Mouse (Mus musculus): ENCODE measurements around the gene Spint2. TPM values are rescaled to one million over a fixed set of nuclear protein-coding genes. Genes with fewer than 3 reads are reported as not detected.

Gene Spint2
- total and polyA plus RNA-seq, 2 experiments from 2014 or later, result 46.6 to 81.6 TPM

DNA sequence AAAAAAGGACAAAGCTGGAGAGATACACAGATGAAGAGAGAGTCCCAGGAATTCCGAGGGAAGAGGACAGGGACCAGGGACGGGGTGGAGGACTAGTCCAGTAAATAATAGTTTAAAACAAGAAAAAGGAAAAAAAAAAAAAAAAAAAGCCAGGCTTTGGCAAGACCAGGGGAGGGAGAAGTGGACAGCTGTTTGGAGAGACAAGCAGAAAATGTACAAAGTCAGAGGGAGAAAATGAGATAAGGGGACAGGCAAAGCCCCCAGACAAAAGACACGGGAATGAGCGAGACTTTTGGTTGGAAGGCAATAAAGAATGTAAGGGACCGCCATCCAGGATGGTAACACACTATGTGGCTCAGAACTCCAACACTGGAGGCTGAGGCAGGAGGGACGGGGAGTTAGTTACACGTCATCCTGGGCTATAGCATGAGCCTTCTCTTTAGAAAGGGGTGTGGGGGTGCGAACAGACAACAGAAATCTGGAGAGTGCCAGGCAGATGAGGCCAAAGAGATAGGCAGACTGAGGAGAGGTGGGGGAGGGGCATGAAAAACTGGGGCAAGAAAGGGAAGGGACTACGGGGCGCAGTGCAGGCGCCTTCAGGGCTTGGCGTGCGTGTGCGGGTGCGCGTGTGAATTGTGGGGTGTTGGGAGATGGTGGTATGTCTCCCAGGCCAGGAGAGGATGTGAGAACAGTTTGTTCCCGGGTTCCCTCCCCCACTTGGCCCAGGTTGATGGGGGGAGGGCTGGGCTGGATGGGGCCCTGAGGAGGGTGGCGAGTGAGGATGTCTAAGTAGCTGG, 36.6 kb upstream of the Spint2 start:
- H3K27ac ChIP-seq (ENCODE audit: low read depth), result 0 out of 2 replicates have a peak overlapping the region, but pooled peaks have one; percentile 25
- H3K4me3 ChIP-seq (ENCODE audit: low read depth, low read length), result peak overlapping the region; percentile 10; the same call in 1 of the 2 replicates
- H3K4me1 ChIP-seq (ENCODE audit: control insufficient read depth, insufficient read depth), result peaks cover 22% of the 10 kb centered on the region
- TF ChIP-seq CTCF (IDR thresholded peaks at IDR 0.05; ENCODE audit: low read depth), result no peak
- no peak for TF ChIP-seq EP300 (IDR thresholded peaks at IDR 0.05; ENCODE audit: low read depth)
- 4% methylated on average over 18 of the region's 18 CpGs for WGBS
- no peaks in the 10 kb centered on the region for H3K36me3 ChIP-seq (replicated peaks; ENCODE audit: control insufficient read depth, insufficient read depth, low read length)
- H3K4me2 ChIP-seq (ENCODE audit: low read depth, low read length), result peak overlapping the region; percentile 39
- H3K9ac ChIP-seq (replicated peaks; ENCODE audit: low read depth, low read length), result 0 out of 2 replicates have a peak overlapping the region, but pooled peaks have one; percentile 16
- H3K9me3 ChIP-seq (replicated peaks; ENCODE audit: control insufficient read depth, low read length), result no peaks in the 10 kb centered on the region
- DNase-seq (ENCODE audit: low spot score) (peak; percentile 21), ATAC-seq (ENCODE audit: insufficient read depth, low read depth) (peak; percentile 36; the same call in 1 of the 2 replicates)
- H3K27me3 ChIP-seq (ENCODE audit: control insufficient read depth, insufficient read depth, low read length), result peaks cover 45% of the 10 kb centered on the region

DNA sequence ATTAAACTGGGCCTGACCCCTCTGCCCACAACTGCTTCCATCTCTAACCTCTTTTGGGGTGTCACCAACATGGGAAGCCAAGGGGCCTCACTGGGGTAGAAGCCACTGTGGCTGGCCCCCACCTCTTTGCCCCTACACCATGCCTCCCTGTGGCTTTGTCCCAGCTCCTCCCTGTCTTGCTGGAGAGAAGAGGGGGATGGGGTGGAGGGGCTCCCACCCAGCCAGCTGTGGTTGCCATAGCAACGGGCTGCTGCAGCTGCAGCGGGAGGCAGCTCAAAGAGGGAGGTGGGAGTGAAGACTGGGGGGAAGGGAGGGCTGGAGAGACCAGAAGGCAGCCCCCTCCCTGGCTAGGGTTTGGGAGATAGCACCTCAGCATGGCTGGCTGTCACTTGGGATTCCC, 35.8 kb upstream of the Spint2 start:
- Histone ChIP-seq H3K27me3 (ENCODE audit: control insufficient read depth, insufficient read depth, low read length) (peaks cover 50% of the 10 kb centered on the region), H3K4me1 (ENCODE audit: control insufficient read depth, insufficient read depth) (peaks cover 22% of the 10 kb centered on the region), H3K9me3 (replicated peaks; ENCODE audit: control insufficient read depth, low read length) (no peaks in the 10 kb centered on the region), H3K4me3 (ENCODE audit: low read depth, low read length) (no peak overlapping the region), H3K9ac (replicated peaks; ENCODE audit: low read depth, low read length) (no peak overlapping the region), H3K27ac (ENCODE audit: low read depth) (0 out of 2 replicates have a peak overlapping the region, but pooled peaks have one; percentile 9), H3K36me3 (replicated peaks; ENCODE audit: control insufficient read depth, insufficient read depth, low read length) (no peaks in the 10 kb centered on the region), H3K4me2 (ENCODE audit: low read depth, low read length) (peak overlapping the region; percentile 13; the same call in 1 of the 2 replicates)
- no peak for DNase-seq (ENCODE audit: low spot score)
- 0 out of 2 replicates have a peak, but pooled peaks have one; percentile 18 for ATAC-seq (ENCODE audit: insufficient read depth, low read depth)
- TF ChIP-seq EP300 (IDR thresholded peaks at IDR 0.05; ENCODE audit: low read depth), result no peak
- TF ChIP-seq CTCF (IDR thresholded peaks at IDR 0.05; ENCODE audit: low read depth), result no peak
- WGBS, result 3% methylated on average over 2 of the region's 2 CpGs

DNA sequence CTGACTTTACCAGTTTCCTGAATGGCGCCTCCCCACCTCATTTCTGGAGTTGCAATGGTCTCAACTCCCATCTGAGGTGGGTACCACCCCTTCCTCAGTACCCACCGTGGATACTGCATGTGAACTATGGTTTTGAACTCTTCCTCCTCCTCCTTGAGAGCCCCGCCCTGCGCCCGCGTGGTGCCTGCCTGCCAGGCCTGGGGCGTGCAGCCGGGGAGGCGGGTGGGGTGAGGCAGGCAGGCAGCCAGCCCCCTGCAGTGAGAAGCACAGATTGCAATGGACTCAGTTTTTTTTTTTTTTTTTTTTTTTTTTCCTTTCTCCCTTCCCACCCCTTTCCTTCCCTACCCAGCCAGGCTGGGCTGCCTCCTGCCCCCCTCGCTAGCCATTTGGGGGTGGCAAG, 35.3 kb upstream of the Spint2 start:
- Histone ChIP-seq H3K4me3 (ENCODE audit: low read depth, low read length) (no peak overlapping the region), H3K9me3 (replicated peaks; ENCODE audit: control insufficient read depth, low read length) (no peaks in the 10 kb centered on the region), H3K27me3 (ENCODE audit: control insufficient read depth, insufficient read depth, low read length) (peaks cover 51% of the 10 kb centered on the region), H3K36me3 (replicated peaks; ENCODE audit: control insufficient read depth, insufficient read depth, low read length) (no peaks in the 10 kb centered on the region), H3K4me1 (ENCODE audit: control insufficient read depth, insufficient read depth) (peaks cover 22% of the 10 kb centered on the region), H3K4me2 (ENCODE audit: low read depth, low read length) (no peak overlapping the region), H3K9ac (replicated peaks; ENCODE audit: low read depth, low read length) (no peak overlapping the region), H3K27ac (ENCODE audit: low read depth) (no peak overlapping the region)
- 10% methylated on average over 10 of the region's 10 CpGs for WGBS
- peak; percentile 25 for DNase-seq (ENCODE audit: low spot score)
- no peak for TF ChIP-seq EP300 (IDR thresholded peaks at IDR 0.05; ENCODE audit: low read depth)
- ATAC-seq (ENCODE audit: insufficient read depth, low read depth), result no peak

DNA sequence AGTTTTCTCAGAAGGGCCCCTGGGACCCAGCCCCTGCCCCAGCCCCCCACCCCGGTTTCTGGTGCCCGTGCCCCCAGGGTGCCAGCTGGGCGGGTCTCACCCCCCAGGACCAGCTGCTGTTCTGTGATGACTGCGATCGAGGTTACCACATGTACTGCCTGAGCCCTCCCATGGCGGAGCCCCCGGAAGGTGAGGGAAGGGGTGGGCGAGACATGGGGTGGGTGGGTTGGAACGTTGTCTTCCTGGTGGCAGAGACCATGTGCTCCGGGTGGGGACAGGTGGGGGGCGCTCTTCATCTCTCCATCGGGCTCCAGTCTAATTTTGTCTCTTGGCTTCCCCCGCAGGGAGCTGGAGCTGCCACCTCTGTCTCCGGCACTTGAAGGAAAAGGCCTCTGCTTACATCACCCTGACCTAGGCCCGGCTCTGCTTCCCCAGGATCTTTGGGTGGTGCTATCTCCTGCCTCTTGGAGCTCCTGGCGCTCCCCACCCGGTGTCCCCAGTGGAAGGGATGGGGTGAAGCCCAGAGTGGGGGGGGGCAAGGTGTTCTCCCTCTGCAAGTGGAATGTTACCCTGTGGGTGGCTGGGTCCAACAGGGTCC, 34.5 kb upstream of the Spint2 start:
- peaks cover 22% of the 10 kb centered on the region for H3K4me1 ChIP-seq (ENCODE audit: control insufficient read depth, insufficient read depth)
- 59% methylated on average over 16 of the region's 17 CpGs for WGBS

DNA sequence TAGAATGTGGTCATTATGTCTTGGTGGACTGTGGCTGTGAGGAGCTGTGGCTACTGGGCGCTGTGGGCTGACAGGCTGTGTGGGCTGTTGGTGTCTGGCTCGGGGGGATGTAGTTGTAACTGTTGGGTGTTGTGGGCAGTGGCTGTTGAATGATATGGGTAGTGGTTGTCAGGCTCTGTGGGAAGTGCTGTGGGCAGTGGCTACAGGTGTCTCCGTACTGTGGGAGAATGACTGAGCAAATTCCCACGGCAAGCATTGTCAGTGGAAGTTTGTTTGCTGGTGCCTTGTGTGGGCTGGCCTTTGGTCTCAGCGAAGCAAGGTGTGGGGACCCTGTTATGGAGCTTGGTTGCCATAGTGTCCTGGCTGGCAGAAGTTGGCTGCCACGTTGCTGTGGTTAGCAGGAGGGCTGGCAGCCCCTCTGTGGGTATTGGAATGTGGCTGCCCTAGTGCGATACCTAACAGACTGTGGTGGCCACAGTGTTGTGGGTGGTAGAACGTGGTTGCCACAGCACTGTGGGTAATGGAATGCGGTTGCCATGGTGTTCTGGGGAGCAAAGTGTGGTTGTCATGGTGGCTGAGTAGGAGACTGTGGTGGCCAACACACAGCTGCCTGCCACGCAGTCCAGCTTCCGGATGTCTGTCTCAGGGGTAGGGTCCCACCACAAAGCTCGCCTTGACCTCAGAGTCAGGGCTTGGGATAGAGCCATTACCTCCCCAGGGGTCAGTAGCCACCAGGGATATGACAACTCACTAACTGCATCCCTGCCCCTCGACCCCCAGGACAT, 33.3 kb upstream of the Spint2 start:
- Histone ChIP-seq H3K9ac (replicated peaks; ENCODE audit: low read depth, low read length) (no peak overlapping the region), H3K9me3 (replicated peaks; ENCODE audit: control insufficient read depth, low read length) (no peaks in the 10 kb centered on the region), H3K27ac (ENCODE audit: low read depth) (no peak overlapping the region), H3K4me1 (ENCODE audit: control insufficient read depth, insufficient read depth) (peaks cover 22% of the 10 kb centered on the region), H3K36me3 (replicated peaks; ENCODE audit: control insufficient read depth, insufficient read depth, low read length) (no peaks in the 10 kb centered on the region), H3K4me2 (ENCODE audit: low read depth, low read length) (no peak overlapping the region), H3K27me3 (ENCODE audit: control insufficient read depth, insufficient read depth, low read length) (peaks cover 63% of the 10 kb centered on the region), H3K4me3 (ENCODE audit: low read depth, low read length) (no peak overlapping the region)
- WGBS, result 66% methylated on average over 13 of the region's 13 CpGs
- no peak for DNase-seq (ENCODE audit: low spot score)
- ATAC-seq (ENCODE audit: insufficient read depth, low read depth), result no peak
- TF ChIP-seq CTCF (IDR thresholded peaks at IDR 0.05; ENCODE audit: low read depth) (no peak), EP300 (IDR thresholded peaks at IDR 0.05; ENCODE audit: low read depth) (no peak)

More for the DNA sequence above, 34.5 kb upstream of the Spint2 start:
- peaks cover 53% of the 10 kb centered on the region for H3K27me3 ChIP-seq (ENCODE audit: control insufficient read depth, insufficient read depth, low read length)
- TF ChIP-seq EP300 (IDR thresholded peaks at IDR 0.05; ENCODE audit: low read depth), result no peak
- no peak for TF ChIP-seq CTCF (IDR thresholded peaks at IDR 0.05; ENCODE audit: low read depth)
- no peak overlapping the region for H3K4me2 ChIP-seq (ENCODE audit: low read depth, low read length)
- H3K9ac ChIP-seq (replicated peaks; ENCODE audit: low read depth, low read length), result no peak overlapping the region
- ATAC-seq (ENCODE audit: insufficient read depth, low read depth), result no peak
- H3K4me3 ChIP-seq (ENCODE audit: low read depth, low read length), result no peak overlapping the region
- no peaks in the 10 kb centered on the region for H3K36me3 ChIP-seq (replicated peaks; ENCODE audit: control insufficient read depth, insufficient read depth, low read length)
- DNase-seq (ENCODE audit: low spot score), result no peak
- no peaks in the 10 kb centered on the region for H3K9me3 ChIP-seq (replicated peaks; ENCODE audit: control insufficient read depth, low read length)
- no peak overlapping the region for H3K27ac ChIP-seq (ENCODE audit: low read depth)
